Mouse (Mus musculus) ES-Bruce4 (cell line): ENCODE data around the gene Snd1. TPM values are rescaled to one million over a fixed set of nuclear protein-coding genes. Genes with fewer than 3 reads are reported as not detected.

Source experiments
- H3K27ac ChIP-seq: 2 replicates; pipeline ENCODE4 v1.5.1; 2012; ENCODE audit warnings: low read length, inconsistent platforms; ENCODE audit not compliant: insufficient read depth
- H3K27me3 ChIP-seq: 2 replicates; pipeline ENCODE4 v1.6.1; 2012; ENCODE audit warnings: mild to moderate bottlenecking, low read length, inconsistent platforms; ENCODE audit not compliant: control insufficient read depth, poor library complexity, insufficient read depth, severe bottlenecking
- H3K36me3 ChIP-seq: 2 replicates; pipeline ENCODE4 v1.6.1; 2012; ENCODE audit warnings: inconsistent platforms, mild to moderate bottlenecking, low read length, moderate library complexity; ENCODE audit not compliant: control insufficient read depth, poor library complexity, insufficient read depth, severe bottlenecking
- H3K4me1 ChIP-seq: one replicate; pipeline ENCODE4 v1.8.1; 2011; ENCODE audit warnings: low read length; ENCODE audit not compliant: control insufficient read depth, insufficient read depth
- H3K4me3 ChIP-seq: 2 replicates; pipeline ENCODE4 v1.5.1; 2011; ENCODE audit warnings: low read depth, mild to moderate bottlenecking, low read length
- H3K9ac ChIP-seq: 2 replicates; pipeline ENCODE4 v1.6.1; 2012; ENCODE audit warnings: low read depth, mild to moderate bottlenecking, inconsistent platforms; ENCODE audit not compliant: poor library complexity, severe bottlenecking
- H3K9me3 ChIP-seq: replicated peaks from 2 replicates; pipeline ENCODE4 v1.6.1; 2012; ENCODE audit warnings: mild to moderate bottlenecking, low read length, inconsistent platforms; ENCODE audit not compliant: control insufficient read depth, poor library complexity, insufficient read depth, severe bottlenecking
- CTCF ChIP-seq: IDR thresholded peaks from one replicate; pipeline ENCODE4 v1.8.1; 2011; ENCODE audit warnings: low read depth, low read length
- EP300 ChIP-seq: IDR thresholded peaks from 2 replicates; pipeline ENCODE4 v1.6.1; 2011; ENCODE audit warnings: low read depth, low read length; ENCODE audit not compliant: insufficient read depth
- POLR2A ChIP-seq: IDR thresholded peaks from one replicate; pipeline ENCODE4 v1.8.1; 2011; ENCODE audit warnings: low read length; ENCODE audit not compliant: insufficient read depth
- polyA plus RNA-seq: library from polyadenylated mRNA; stranded (reverse); fragments of >200 nt; gene quantifications from 2 replicates; pipeline ENCODE4 v1.2.4, GENCODE M21; 2011; ENCODE audit warnings: low read depth; ENCODE audit not compliant: missing spikeins, insufficient read depth, insufficient read length

The Snd1 gene
- polyA plus RNA-seq, 1 experiment = 155 TPM

DNA sequence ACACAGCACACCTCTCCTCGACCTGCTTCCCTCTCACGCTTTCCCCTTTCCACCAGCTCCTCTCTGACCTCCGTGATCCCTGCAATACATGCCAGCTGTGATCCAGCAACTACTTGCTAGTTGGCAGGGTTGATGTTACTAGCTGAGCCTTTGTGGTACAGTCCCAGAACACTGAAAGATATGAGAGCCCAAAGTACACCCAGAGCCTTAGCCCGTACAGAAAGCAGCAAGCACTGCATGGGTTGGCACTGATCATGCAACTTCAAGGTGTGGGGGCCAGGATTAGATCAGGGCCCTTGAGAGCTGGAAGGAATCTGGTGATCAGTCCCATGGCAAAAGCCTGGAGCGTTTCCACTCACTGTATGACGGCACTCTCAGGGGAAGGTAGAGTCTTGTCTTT lies 372.7 kb downstream of the Snd1 start:
- H3K27me3 ChIP-seq = no peaks in the 10 kb centered on the region
- H3K4me1 ChIP-seq = no peaks in the 10 kb centered on the region

GRCm38 (mm10) chr6:28848285-28848794 lies 373.4 kb downstream of the Snd1 start:
- Histone ChIP-seq H3K9me3 (no peaks in the 10 kb centered on the region), H3K4me1 (no peaks in the 10 kb centered on the region), H3K4me3 (no peak overlapping the region), H3K27ac (no peak overlapping the region), H3K27me3 (no peaks in the 10 kb centered on the region), H3K9ac (no peak overlapping the region), H3K36me3 (no peaks in the 10 kb centered on the region)
- TF ChIP-seq POLR2A (no peak), CTCF (no peak), EP300 (no peak)

More for the DNA sequence above, 372.7 kb downstream of the Snd1 start:
- no peak for TF ChIP-seq POLR2A
- no peak for TF ChIP-seq CTCF
- TF ChIP-seq EP300 = no peak
- Histone ChIP-seq H3K9me3 (no peaks in the 10 kb centered on the region), H3K36me3 (no peaks in the 10 kb centered on the region), H3K27ac (no peak overlapping the region), H3K4me3 (no peak overlapping the region), H3K9ac (no peak overlapping the region)

DNA sequence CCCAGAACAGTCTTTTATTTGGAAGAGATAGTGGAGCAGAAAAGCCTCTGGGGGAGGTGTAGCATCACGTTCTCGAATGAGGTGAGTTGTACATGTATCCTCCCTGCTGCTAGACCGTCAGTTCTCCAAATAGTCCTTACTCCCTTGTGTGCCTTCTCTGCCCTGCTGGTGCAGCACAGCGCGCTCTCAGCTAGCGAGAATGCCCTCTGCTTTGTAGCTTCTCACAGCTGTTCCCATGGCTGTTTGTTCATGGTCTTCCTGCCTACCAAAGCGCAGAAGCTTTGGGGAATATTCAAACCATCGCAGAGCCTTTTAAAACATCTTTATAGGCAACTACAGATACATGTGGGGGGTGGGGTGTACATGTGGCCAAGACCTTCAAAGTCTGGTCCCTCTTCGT lies 374.0 kb downstream of the Snd1 start:
- H3K9ac ChIP-seq = no peak overlapping the region
- no peak overlapping the region for H3K4me3 ChIP-seq
- no peaks in the 10 kb centered on the region for H3K36me3 ChIP-seq
- H3K27me3 ChIP-seq = no peaks in the 10 kb centered on the region
- H3K9me3 ChIP-seq = no peaks in the 10 kb centered on the region
- H3K4me1 ChIP-seq = no peaks in the 10 kb centered on the region
- H3K27ac ChIP-seq = no peak overlapping the region
- TF ChIP-seq EP300 (no peak), POLR2A (no peak), CTCF (no peak)

- H3K4me3 ChIP-seq = no peak overlapping the region
- TF ChIP-seq EP300 (no peak), CTCF (no peak), POLR2A (no peak)
- no peak overlapping the region for H3K9ac ChIP-seq
- H3K4me1 ChIP-seq = no peaks in the 10 kb centered on the region
- no peaks in the 10 kb centered on the region for H3K9me3 ChIP-seq
- H3K36me3 ChIP-seq = no peaks in the 10 kb centered on the region
- no peaks in the 10 kb centered on the region for H3K27me3 ChIP-seq
- no peak overlapping the region for H3K27ac ChIP-seq
Observed at GRCm38 (mm10) chr6:28849317-28849716, 374.4 kb downstream of the Snd1 start.

DNA sequence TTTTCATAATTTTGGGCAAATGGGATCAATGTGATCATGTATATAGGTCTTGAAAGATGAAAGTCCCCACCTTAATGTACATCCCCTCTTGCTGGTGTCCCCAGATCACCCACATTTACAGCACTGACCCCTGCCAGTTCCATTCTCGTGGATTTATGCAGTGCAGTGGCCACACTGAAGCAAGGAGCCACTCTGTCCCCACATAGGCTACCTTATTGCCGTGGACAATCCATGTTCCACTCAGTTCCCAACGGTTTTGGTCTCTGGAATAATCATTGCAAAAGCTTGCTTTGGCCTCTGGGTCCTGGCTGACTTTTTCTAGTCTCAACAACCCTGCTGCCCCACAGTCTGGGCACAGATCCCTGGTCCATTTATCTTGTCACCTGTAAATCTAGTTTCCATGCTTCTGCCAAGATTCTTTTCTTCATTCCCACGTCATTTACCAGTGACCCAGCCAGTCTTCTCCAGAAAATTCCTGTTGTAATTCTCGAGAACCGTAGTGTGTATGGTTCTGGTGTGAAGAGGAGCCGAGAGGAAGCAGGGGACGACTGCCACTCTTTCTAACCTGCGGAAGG lies 375.5 kb downstream of the Snd1 start:
- Histone ChIP-seq H3K27me3 (no peaks in the 10 kb centered on the region), H3K9ac (no peak overlapping the region), H3K4me3 (no peak overlapping the region), H3K4me1 (no peaks in the 10 kb centered on the region), H3K36me3 (no peaks in the 10 kb centered on the region), H3K9me3 (no peaks in the 10 kb centered on the region), H3K27ac (no peak overlapping the region)
- no peak for TF ChIP-seq EP300
- no peak for TF ChIP-seq CTCF
- TF ChIP-seq POLR2A = no peak

GRCm38 (mm10) chr6:28852342-28852741 lies 377.4 kb downstream of the Snd1 start:
- TF ChIP-seq EP300 (no peak), POLR2A (no peak), CTCF (no peak)
- no peaks in the 10 kb centered on the region for H3K36me3 ChIP-seq

More at GRCm38 (mm10) chr6:28852342-28852741, 377.4 kb downstream of the Snd1 start:
- Histone ChIP-seq H3K9ac (no peak overlapping the region), H3K9me3 (no peaks in the 10 kb centered on the region), H3K27ac (no peak overlapping the region), H3K4me3 (no peak overlapping the region), H3K27me3 (no peaks in the 10 kb centered on the region), H3K4me1 (no peaks in the 10 kb centered on the region)
